Mouse (Mus musculus) skeletal muscle tissue, adult 2 months (tissue): Measurements from ENCODE around the gene Olig1.

Experiments used
- DNase-seq: peaks from one replicate; pipeline ENCODE4 v3.0.0-alpha.2; 2012; ENCODE audit warnings: low read depth, low spot score

The Olig1 gene

DNA sequence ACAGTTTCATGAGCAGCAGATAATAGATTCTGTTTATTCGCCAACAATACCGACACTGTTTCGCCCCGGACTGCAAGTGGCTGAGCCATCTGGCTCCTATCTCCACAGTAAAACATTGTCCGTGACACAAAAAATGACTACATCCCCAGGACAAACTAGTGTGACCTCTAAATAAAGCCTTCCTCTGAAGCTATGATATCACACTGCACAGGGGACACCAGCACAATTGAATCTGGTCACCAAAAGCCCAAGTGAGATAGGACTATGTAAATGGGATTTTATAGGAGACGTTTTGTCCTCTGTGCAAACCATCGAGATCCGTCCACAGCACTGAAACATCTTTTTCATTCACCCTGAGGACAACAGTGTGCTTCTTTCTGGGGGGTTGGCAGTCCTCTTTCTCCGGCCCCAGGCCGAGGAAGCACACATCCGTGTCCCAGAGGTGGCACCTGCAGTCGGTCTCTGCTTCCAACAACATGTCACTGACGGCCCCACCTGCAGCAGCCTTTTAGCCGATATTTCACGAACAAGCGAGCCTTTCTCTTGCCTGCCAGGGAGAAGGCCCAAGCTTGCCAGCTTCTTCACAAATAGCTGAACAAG, 36.0 kb downstream of the Olig1 start:
- DNase-seq = no peak

DNA sequence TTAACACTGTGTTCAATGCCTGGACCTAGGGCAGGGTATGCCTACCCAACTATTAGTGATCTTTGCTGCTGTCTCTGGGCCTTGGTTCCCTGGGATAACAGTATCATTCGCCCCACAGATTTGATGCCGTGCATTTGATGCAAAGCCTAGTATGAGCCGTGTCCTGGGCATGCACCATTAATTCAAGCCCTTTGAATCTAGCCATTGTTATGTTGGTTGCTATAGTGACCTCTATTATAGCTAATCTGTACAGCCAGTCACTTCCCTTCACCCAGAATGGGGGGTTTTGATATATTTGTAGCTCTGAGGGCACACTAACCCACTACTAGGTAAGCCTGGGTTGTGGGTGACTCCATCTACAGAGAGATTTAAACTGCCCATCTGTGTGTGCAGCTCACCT, 40.3 kb downstream of the Olig1 start:
- DNase-seq = no peak

DNA sequence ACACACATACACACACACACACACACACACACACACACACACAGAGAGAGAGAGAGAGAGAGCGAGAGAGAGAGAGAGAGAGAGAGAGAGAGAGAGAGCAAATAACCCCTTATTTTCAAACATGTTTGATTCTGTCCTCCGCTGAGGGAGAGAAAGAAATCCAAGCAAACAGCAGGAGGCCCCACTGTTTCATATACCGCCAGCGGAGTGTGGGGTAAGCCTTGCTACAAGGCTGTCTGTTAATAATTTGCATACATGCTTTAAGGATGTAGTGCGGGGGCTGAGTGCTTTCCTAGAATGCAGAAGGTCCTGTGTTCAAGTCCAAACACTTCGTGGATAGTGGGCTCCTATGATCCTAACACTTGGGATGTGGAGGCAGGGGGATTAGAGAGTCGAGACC, 43.3 kb downstream of the Olig1 start:
- no peak for DNase-seq

DNA sequence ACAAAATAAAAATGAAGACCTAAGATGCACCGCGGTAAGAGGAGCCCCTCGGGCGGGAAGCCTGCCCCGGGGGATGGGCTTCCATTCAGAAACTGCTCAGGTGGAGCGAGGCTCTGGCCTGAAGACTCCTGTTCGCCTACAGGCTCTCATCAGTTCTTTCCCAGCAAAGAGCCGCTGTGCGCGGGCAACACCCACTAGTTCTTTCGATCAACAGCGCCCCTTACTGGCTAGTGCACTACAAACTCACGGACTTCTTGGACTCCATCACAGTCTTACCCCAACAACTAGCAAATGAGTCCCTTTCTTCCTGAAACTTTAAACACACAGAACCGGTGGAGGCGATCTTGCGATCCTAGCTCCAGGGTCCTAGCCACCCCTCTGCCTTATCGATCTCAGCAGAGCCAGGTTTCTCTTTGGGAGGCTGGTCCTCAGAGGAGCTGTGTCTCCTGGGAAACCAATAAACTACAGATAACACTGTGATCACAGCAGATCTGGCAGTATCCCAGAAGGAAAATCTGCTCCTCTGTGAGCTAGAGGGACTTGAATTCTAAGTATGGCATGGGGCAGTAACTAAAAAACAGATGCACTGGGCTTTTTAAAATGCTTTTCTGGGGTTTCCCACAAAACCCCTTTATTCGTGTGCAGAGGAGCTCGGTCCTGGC, 44.7 kb downstream of the Olig1 start:
- peak; percentile 25 for DNase-seq

DNA sequence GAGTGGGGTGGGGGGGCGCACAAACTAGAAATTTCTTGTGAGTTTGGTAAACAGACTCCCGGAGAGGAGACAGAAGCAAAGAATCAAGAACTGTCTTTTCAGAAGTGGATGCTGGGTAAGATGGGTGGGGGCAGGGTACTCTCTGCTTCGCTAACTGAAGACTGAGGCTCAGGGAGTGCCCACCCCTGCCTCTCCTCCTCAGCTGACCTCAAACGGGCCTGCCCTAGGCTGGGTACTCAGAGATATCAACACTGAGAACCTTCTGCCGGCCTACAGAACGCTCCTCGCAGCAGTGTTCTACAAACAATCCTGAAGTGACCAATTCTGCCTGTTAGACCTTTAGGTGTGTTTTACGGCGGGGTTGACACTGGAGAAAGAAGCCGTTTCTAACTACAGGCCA, 50.6 kb downstream of the Olig1 start:
- DNase-seq = no peak

DNA sequence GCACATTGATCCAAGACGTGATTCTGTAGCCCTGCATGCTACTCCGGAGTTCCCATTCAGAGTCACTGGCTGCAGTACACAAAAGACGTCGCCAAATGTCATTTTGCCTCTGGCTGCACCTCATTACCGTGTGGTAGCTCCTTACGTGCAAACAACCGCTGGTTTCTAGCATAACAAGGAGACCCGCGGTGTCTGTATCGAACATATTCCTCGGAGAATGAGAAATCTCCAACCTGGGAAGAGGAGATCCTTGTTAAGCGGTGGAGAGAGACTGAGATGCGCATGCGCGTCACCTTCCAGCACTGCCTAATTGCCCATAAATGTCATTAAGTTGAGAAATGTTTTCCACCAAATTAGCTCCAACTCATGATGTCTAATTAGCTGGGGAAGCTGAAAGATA, 51.0 kb downstream of the Olig1 start:
- DNase-seq = no peak
